Mouse (Mus musculus) lung, postnatal 25 days (tissue): ENCODE results near the gene Cd3d.
"Not testable (repeated sequence)": the region's sequence is repeated elsewhere in the genome, so short reads cannot be mapped to it uniquely, and the experiment has no call there.

Experiments used
- DNase-seq: peaks from one replicate; pipeline ENCODE4 v3.0.0; 2022; ENCODE audit warnings: low spot score

The Cd3d gene

DNA sequence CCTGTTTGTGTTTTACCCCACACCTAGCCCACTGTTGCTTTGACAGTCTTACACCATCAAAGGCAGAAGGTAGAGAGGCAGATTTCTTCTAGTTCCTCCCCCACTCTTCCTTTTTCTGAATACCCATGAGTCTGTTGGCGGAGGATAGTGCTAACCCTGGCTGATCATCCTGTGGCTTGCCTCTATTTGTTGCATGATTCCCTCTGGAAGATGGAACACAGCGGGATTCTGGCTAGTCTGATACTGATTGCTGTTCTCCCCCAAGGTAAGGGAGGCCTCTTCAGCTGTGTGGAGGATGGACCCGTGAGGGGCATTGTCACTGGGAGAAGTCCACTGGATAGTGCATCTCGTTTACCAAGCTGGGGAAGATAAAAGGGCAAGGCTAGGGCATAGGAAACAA lies at the start of gene Cd3d:
TSS of gene Cd3d (plus strand) at position 111 of the 400 bp plus-strand sequence.
- peak; percentile 8 for DNase-seq

DNA sequence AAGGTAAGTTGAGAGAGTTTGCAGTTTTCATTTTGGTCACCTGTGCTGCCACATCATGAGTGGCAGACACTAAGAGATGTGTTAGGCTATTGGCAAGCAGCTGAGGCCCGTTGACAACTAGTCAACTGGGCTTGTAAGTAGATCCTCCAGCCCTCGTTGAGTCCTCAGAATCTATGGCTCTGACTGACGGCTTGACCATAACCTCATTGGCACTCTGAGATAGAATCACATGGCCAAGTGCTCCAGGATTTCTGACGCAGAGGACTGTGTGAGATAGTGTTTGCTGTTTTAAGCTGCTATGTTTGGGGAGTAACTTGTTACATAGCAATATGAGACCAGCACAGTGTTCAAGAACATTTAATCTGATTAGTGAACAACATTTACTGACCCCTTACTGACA lies 39.8 kb upstream of the Cd3d start:
- DNase-seq = no peak

DNA sequence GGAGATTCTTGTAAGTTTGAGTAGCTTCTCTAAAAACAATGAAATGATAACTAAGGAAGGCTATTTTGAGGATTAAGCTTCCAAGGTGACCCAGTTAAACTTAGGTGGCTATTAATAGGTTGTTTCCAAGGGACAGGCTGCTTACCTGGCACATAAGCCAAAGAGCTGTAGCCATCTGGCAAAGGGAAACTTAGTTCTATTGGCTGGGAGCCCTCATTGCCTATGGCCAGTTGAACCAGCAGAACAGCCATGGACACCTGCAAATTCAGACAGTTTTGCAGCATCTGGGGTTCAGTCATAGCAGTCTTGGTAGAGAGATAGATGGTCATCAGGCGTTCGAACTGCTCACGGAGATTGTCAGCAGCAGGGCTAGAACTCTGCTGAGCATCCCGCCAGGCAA lies 39.2 kb upstream of the Cd3d start:
- DNase-seq = no peak

DNA sequence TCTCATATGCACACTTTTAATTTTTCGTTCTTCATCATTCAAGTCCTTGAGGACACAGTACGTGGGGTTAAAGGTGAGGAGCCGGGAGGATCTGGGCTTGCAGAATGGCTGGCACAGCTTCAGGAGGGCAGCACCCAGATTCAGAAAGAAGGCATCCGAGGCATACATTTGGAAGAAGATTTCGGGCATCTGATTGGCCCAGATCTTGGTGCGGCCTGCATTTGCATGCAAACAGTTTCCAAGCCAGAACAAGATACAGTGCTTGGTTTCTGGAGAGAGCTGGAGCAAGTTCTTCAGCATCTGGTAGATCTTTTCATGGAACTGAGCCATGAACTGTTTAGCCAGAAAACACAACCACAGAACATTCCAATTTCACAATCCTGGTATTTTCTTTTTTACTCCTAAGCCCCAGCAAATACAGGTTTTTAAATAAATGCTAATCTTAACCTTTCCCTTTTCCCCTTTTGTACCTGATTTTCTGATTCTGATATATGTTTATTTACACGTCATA lies 35.3 kb upstream of the Cd3d start:
- peak; percentile 21 for DNase-seq

DNA sequence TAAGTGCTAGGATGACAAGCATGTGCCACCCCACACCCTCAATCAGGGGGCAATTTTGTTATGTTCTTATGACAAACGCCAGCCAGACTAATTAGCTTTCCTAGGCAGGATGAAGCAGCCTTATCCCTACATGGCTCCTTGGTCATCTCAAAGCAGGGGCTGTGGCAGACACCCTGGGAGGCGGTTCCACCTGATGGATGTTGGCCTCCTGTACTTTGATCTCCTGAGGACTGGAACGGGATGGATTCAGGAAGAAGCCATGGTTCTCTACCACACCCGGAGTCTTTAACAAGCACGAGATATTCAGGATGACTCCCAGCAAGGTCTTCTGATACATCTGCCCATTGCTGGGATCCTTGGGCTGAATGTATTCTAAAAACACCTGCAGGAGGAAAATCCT lies 33.8 kb upstream of the Cd3d start:
- no peak for DNase-seq

DNA sequence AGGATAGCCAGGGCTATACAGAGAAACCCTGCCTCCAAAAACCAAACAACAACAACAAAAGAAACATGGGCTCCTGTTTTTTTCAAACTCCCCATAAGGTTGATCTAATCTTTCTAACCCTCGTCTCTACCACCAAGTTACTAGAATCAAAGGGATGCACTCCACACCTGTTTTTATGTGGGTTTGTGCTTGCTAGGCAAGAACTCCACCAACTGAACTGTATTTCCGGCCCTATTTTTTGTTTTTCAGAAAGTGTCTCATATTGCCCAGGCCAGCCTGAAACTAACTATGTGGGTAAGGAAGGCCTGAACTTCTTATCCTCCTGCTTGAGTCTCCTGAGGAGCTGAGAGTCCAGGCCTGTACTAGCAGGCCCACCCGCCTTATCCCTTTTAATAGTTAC lies 27.2 kb upstream of the Cd3d start:
- DNase-seq = peak; percentile 21

DNA sequence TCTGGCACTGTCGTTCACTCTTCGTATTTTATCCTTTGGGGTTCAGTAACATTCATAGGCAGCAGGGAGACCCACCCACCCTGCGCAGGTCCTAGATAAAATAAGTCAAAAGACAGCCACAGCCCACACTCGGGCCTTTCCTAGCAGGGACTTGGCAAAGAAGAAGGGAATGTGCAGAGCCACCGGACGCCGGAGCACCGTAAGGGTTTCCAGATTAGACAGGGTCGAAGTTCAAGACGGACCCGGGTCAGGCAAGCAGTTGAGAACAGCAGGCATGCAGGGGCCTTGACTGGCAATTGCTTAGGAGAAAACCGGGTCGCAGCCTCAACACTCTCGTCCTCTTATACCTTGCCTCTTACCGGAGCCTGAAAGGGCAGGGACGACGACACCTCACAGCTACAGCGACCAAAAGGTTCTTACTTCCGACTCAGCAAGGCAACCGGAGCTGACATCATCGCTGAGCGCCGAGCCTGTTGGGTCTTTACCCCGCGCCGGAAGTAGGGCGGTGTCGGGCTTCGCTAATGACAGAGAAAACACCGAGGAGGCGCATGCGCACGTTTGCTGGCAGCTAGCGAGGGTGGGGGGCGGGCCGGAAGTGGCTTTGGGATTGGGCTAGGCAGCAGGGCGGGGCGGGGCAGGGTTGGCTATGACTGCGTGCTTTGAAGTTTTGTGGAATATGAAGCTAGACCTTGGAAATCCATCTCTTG lies 16.3 kb upstream of the Cd3d start, which contains the start of gene Ube4a:
TSS of gene Ube4a (minus strand) at position 475 of the 707 bp plus-strand sequence.
- peak; percentile 99 for DNase-seq

DNA sequence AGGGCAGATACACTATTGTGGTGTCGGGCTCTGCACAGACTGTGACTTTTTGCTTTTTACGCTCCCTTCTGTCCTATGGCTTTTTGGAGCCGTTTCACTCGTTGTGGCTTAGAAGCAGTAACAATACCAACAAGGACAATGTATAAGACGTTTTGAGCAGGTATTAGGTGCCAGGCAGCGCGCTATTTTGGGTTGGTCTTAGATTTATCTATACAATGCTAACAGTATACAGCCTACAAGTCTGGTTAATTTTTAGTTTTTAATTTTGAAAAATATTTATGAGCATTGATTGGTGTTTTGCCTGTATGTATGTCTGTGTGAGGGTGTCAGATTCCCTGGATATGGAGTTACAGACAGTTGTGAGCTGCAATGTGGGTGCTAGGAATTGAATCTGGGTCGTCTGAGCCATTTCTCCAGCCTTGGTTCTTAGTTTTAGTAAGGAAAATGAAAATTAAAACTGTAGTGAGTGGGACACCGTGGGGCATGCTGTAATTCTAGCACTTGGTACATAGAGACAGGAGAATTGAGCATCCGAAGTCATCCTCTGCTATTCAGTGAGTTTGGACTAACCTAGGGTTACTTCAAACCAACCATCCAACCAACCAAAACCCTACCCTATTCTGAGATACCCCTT lies 15.6 kb upstream of the Cd3d start:
- no peak for DNase-seq

DNA sequence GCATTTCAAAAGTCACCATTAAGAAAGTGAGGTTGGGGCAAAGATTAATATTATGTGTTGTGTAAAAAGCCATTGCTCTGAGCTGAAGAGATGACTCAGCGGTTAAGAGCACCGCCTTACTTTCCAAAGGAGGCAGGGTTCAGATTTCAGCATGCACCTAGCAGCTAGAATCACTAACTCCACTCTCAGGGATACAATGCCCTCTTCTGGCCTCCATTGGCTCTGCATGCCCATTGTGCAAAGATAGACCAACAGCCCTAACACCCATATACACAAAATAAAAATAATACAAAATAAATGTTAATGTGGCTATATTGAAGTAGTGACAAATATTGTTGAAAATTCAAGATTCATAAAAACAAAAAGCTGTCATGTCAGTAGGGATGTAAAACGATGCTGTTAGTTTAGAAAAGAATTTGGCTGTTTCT lies 14.8 kb upstream of the Cd3d start:
- peak; percentile 87 for DNase-seq

DNA sequence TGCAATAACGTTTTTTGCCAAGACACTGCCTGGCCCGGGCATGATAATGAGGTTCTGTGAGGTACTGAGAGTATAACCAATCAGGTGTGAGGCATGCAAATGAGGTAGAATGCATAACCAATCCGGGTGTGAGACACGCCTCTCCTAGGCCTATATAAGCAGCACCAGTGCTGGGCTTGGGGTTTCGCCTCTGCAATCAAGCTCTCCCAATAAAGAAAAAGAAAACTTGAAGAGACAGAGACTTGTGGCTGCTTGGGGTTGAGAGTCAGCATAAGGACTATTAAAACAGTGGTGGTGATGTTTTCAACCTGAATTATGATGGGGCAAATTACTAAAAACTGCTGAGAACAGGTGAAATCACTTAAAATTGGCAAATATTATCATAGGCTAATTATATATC lies 13.8 kb upstream of the Cd3d start:
- DNase-seq = not testable (repeated sequence)

DNA sequence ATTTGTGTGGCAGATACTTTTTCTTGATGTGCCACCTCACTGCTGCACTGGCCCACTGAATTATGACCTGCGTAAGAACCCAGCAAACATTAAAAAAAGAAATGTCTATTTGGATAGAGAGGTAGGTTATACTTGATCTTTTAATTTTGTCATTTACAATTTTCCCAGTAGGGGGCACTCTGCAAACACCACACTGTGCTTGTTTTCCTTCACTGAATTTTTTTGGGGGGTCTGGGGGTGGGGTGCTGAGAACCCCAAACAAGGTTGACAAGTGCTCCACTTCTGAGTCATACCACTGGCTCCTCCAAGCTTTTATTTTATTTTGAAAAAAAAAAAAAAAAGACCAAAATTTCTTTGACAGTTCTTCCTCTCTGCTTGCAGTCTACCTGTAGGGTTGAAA lies 12.1 kb upstream of the Cd3d start:
- no peak for DNase-seq

DNA sequence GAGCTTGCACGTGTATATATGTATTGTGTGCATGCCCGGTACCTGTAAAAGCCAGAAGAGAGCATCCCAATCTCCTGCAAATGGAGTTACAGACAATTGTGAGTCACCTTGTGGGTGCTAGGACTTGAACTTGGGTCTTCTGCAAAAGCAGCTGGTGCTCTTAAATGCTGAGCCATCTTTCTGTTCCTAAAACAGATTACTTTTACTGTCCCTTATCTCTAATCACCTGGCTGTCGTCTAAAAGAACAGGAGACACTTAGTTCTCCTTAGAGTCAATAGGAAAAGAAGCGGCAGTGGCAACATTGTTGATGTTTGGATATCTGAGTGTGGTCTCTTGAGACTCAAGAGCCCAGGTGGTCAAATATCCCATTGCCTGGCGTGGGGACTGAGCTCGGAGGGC lies 3.8 kb upstream of the Cd3d start:
- DNase-seq = no peak

DNA sequence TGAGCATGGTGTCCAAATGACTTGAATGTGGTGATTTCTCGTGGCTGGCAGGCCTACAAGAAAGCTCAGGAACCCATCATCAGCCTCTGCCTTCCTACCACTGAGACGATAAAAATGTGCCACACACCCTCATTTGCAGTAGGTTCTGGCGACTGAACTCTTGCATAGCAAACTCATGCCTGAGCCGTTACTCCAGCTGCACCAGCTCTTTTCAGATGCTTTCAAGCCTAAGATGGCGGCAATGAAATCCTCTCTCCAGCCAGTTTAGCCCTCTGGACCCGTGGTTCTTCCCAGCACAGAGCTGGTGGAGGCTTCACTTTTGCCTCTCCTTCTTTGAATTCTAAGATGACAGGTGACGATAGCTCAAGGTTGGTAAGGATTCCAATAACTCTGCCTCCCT lies 1.8 kb upstream of the Cd3d start:
- DNase-seq = no peak

DNA sequence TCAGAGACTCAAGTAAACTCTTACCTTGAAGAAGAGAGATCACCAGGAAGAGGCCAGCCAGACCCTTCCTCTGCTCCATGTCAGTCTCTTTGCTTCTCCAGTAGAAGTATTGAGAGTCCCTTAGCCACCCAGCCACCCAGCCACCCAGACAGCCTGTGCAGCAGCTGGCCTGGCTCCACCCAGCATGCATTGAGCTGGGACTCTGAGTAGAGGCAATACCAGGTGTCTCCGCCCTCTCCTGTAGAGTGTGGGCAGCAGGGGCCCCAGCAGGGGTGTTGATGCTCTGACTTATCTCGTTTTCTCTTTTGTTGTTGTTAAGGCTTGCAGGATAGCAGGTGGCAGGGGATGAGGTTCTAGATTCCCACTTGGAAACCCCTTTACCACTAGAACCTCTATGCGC lies 1.3 kb upstream of the Cd3d start, which contains the start of gene Cd3g:
TSS of gene Cd3g (minus strand) at position 190 of the 400 bp plus-strand sequence.
- DNase-seq = peak; percentile 30

DNA sequence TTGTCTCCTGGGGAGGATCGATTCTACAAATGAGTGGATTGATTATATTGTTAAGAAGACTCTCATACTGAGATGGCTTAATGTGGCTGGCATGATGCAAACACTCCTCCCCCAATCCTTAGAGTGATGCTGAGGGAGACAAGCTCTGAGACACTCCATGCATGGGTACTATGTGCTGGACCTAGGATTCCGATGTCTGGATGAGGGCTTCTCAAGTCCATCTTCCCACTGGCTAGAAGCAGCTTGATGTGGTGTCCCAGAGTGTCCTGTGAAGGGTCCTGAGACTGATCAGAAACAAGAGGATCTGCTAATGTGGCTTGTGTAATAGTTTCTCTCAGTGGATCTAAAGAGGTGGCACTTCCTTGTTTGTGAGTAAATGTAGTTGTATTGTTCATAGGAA lies 482 bp upstream of the Cd3d start:
- no peak for DNase-seq

DNA sequence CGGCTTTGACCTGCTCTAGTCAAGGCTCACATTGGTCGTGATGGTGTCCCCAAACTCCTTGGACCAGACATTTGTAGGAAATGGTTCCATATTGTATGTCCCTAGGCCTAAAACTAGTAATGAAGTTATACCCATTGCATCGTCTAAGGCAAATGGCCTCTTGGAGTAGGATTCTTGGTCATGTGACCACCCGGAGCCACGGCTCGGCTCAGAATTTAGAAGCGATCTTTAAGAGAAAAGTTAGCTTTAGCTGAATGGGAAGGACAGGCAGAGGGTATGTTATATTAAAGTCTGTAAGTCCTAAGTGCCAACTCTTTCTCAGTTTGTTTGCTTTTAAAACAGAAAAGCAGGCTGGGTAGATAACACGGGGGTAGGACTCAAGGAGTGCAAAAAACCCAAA lies 495 bp downstream of the Cd3d start:
- DNase-seq = no peak

DNA sequence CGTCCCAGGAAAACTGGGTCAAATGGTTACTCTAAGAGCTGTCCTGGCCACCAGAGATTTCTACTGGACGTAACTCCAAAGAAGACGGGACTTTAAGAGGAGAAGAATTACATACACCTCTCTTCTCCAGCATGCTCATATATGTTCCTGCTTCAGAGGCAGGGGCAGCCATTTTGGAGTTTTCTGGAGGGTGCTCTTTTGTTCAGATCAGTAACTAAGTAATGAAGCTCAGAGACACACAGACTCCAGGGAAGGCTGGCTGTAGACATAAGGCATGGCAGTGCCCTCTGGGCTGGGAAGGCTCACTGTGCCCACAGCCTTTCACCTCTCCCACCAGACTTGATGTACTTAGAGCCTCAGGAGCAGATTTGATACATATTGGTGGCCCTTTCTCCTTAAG lies 945 bp downstream of the Cd3d start:
- DNase-seq = no peak

DNA sequence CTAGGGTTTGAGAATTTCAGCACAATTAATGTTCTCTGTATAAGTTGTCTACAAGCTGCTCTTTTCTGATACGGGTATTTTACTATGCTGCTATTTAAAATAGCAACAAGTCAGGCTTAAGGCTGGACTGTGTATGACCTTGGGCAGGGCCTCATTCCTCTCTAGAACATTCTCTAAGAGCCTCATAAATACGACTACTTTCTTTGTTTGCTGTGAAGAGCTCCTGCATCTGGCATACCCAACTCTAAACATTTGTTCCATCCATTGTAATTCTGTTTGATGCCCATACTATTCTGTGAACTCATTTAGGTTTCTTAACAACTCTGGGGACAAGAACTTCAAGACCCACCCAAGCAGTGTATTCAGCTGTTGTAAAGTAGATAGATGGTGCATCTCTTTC lies 1.4 kb downstream of the Cd3d start:
- DNase-seq = no peak

DNA sequence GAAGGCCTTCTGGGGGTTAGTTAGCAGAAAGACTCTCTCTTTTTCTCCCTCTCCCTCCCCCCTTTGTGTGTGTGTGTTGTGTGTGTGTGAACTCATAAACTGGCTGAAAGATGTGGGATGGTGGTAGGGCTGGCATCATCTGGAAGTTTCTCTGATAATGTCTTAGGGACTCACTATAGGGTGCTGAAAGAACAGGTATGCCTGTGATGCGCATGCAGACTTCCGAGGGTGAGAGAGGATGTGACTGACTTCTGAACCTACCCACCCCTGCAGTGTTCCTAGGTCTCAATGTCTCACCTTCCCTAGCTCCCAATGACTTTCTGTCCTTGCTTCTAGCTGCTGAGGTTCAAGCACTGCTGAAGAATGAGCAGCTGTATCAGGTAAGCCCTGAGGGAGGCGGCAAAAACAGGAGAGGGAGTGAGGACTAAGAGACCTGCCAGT lies 4.2 kb downstream of the Cd3d start:
- DNase-seq = no peak

DNA sequence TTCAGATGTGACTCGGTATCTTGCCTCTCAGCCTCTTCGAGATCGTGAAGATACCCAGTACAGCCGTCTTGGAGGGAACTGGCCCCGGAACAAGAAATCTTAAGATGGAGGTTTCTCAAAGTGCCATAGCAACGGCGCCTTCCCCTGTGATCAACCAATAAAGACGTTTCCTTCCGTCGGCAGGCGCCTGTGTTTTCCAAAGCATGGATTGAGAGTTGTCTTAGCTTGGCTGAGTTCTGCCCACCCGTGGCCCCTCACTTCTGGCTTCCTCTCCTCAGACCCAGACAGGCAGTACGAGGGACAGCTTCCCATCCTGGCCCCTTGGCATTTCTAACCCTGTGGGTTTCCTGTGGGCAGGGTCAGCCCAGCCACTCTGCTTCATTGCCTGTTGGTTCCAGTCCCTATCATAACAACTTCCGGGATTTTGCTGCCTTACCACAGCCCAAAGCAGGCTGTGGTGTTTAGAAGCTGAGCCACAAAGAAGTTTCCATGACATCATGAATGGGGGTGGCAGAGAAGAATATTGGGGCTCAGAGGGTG lies 4.7 kb downstream of the Cd3d start:
- peak; percentile 81 for DNase-seq

DNA sequence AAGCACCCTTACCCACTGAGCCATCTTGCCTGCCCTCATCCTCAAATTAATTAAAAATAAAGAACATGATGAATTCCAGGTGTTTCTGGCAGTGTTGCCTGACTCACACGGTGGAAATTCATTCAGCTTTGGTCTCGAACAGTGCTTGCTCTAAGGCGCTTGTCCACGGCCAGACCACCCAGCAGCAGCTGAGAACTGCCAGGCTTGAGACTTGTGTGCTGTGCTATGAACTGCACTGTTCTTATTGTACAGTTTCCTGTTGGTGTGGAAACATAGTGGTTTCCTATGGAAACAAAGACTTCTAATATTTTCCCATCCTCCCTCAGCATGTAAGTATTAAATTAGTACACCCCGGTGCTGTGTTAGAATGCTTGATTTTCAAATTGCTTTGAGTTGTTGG lies 5.4 kb downstream of the Cd3d start:
- DNase-seq = no peak

DNA sequence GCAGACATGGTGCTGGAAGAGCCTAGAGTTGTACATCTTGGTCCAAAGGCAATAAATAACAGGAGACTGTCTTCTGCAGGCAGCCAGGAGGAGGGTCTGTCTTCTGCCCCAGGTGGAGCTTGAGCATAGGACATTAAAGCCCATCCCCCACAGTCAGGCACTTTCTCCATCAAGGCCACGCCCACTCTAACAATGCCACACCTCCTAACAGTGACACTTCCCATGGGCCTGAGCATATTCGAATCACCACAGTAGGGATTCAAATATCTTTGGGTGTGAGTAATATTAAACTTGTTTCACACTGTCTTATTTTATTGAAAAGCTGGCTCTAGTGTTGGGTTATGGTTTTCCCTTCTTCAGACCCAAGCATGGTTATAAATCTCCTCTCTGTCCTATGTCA lies 10.2 kb downstream of the Cd3d start:
- no peak for DNase-seq

DNA sequence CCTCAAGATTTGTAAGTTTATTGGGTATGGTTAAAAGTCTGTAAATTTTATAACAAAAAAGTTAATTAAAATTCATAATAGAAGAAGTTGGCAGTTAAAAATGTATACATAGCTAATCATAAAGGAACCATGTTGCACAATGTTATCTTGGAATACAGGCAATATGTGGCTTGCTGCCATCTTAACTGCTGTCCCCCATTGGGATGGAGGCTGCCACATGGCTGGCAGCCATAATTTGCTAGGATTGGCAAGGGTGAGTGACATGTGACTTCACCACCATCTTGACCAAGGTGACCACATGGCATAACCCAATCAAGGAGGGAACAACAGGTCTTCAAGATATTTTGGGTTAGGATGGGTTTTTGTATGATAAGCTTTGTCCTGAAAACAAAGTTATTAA lies 10.7 kb downstream of the Cd3d start:
- DNase-seq = no peak
